Mouse (Mus musculus) liver, embryonic 12.5 days (tissue): ENCODE results near the gene Macrod2. TPM values are rescaled to one million over a fixed set of nuclear protein-coding genes. Genes with fewer than 3 reads are reported as not detected.

Experiments used
- ATAC-seq: fragments of 200-750 bp; cut with Nextera tagmentation; 2 replicates; pipeline ENCODE4 v1.8.0; 2017; ENCODE audit warnings: moderate number of reproducible peaks, mild to moderate bottlenecking, moderate library complexity
- H3K27ac ChIP-seq: fragments of 300-500 bp; sonication (generic); 2 replicates; pipeline ENCODE4 v1.5.1; 2016; ENCODE audit warnings: mild to moderate bottlenecking
- H3K27me3 ChIP-seq: fragments of 300-500 bp; sonication (generic); replicated peaks from 2 replicates; pipeline ENCODE4 v1.6.1; 2016; ENCODE audit warnings: mild to moderate bottlenecking, moderate library complexity
- H3K36me3 ChIP-seq: fragments of 300-500 bp; sonication (generic); 2 replicates; pipeline ENCODE4 v1.6.1; 2016; ENCODE audit warnings: mild to moderate bottlenecking, moderate library complexity
- H3K4me1 ChIP-seq: fragments of 300-500 bp; sonication (generic); 2 replicates; pipeline ENCODE4 v1.6.1; 2016
- H3K4me2 ChIP-seq: fragments of 300-500 bp; sonication (generic); 2 replicates; pipeline ENCODE4 v1.6.1; 2016; ENCODE audit warnings: mild to moderate bottlenecking, moderate library complexity
- H3K4me3 ChIP-seq: fragments of 300-500 bp; sonication (generic); 2 replicates; pipeline ENCODE4 v1.5.1; 2016; ENCODE audit warnings: mild to moderate bottlenecking, moderate library complexity
- H3K9ac ChIP-seq: fragments of 300-500 bp; sonication (generic); 2 replicates; pipeline ENCODE4 v1.6.1; 2016; ENCODE audit warnings: mild to moderate bottlenecking, moderate library complexity
- H3K9me3 ChIP-seq: fragments of 300-500 bp; sonication (generic); replicated peaks from 2 replicates; pipeline ENCODE4 v1.6.1; 2016; ENCODE audit warnings: mild to moderate bottlenecking, moderate library complexity
- WGBS: fragments of 180-500 bp; shearing (Covaris S2); methylation state at CpG from one replicate; pipeline ENCODE4 v1.1.7; 2016; ENCODE audit not compliant: insufficient replicate concordance; 5-methylcytosine and 5-hydroxymethylcytosine counted together
- polyA plus RNA-seq: library from polyadenylated mRNA; unstranded; fragments of >200 nt; fragmentation: Nextera tagmentation; extraction: Ambion mirVana; gene quantifications from 2 replicates; pipeline ENCODE4 v1.2.1, GENCODE M21; 2016

Macrod2 gene
- polyA plus RNA-seq, 1 experiment from 2014 or later, result 11.3 TPM

DNA sequence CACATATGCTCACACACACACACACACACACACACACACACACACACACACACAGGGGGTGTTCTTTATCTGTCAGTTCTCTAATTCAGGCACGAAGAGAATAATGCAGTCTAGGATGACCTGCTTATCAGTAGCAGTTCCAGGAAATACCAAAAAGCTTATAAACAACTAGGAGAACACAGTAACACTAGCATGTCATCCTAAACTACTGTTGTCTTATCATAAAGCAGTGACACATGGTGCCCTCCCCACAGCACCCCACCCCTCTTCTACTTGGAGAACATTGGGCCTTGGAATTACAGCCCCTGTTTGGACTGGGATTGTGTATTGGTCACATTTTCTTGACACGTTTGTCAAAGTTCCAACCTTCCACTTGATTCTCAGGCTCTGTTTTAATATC, 1494.4 kb downstream of the Macrod2 start:
- Histone ChIP-seq H3K4me1 (no peaks in the 10 kb centered on the region), H3K4me3 (no peak overlapping the region), H3K27me3 (no peaks in the 10 kb centered on the region), H3K4me2 (no peak overlapping the region), H3K27ac (no peak overlapping the region), H3K36me3 (no peaks in the 10 kb centered on the region), H3K9ac (no peak overlapping the region), H3K9me3 (no peaks in the 10 kb centered on the region)
- WGBS, result 33% methylated on average over 2 of the region's 2 CpGs
- ATAC-seq, result peak; percentile 46; the same call in 1 of the 2 replicates

DNA sequence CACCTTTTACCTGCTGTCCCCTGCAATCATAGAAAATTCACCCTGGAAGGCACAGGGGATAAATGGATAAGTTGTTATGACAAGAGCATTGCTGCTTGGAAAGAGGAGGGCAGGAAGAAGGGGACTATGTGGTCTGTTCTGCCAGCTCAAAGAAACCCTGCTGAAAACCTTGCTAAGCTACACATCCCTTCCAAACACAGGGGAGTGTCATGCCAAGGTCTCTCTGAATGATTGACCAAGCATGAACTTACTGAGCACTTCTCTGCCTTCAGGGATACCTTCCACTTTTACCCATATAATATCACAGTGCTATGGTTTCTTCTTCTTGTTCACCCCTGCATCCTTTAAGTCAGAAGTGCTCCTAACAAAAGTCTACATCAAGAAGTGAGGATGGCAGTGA, 1502.8 kb downstream of the Macrod2 start:
- Histone ChIP-seq H3K36me3 (no peaks in the 10 kb centered on the region), H3K4me3 (no peak overlapping the region), H3K9ac (no peak overlapping the region), H3K9me3 (no peaks in the 10 kb centered on the region), H3K27ac (no peak overlapping the region), H3K4me1 (no peaks in the 10 kb centered on the region), H3K4me2 (no peak overlapping the region), H3K27me3 (no peaks in the 10 kb centered on the region)
- ATAC-seq, result no peak

DNA sequence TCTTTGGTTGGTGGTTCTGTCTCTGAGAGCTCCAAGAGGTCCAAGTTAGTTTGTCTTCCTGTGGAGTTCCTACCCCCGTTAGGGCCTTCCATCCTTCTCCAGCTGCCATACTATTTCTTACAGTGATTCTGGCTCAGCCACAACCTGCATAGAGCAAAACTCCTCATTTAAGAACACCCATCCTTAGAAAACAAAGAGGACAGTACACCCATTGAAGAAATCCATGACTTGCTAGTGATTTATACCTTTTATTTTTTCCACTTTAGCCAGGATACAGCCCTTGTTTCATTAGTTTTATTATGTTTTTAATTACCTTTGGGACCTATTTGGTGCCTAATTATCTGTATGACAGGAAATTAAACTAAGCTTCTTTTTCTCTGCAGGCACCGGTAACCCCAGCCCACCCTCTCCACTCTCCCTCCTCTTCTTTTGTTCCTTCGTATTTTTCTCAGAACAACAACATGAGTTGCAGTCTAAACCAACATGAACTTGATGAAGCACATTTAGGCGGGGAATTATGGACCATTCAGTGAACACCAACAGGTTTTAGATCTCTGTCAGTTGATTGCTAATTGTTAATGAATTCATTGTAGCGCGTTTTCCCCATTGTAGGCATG, 1516.8 kb downstream of the Macrod2 start:
- Histone ChIP-seq H3K27me3 (no peaks in the 10 kb centered on the region), H3K4me2 (no peak overlapping the region), H3K4me1 (no peaks in the 10 kb centered on the region), H3K9me3 (no peaks in the 10 kb centered on the region; the same call in 1 of the 2 replicates), H3K9ac (no peak overlapping the region), H3K27ac (no peak overlapping the region), H3K4me3 (no peak overlapping the region), H3K36me3 (no peaks in the 10 kb centered on the region)
- 64% methylated on average over 6 of the region's 6 CpGs for WGBS
- ATAC-seq, result no peak

DNA sequence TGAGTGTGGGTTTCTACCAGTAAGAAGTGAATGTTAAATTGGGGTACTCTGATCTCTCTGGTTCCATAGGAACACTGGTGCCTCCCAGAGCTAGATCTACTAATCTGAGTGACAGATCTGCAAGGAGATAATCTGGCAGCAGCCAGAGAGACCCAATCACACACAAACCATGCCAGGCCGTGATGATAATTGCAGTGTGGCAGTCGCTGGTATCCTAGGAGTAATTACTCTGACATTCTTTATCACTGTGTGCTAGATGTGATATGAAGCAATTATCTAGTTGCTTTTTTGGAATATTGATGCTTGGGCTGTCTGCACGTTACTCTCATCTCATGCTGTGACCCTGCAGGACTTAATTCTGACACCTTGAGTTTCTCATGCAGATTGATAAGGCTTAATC, 1518.4 kb downstream of the Macrod2 start:
- H3K4me1 ChIP-seq, result no peaks in the 10 kb centered on the region
- 50% methylated on average over 3 of the region's 3 CpGs for WGBS

DNA sequence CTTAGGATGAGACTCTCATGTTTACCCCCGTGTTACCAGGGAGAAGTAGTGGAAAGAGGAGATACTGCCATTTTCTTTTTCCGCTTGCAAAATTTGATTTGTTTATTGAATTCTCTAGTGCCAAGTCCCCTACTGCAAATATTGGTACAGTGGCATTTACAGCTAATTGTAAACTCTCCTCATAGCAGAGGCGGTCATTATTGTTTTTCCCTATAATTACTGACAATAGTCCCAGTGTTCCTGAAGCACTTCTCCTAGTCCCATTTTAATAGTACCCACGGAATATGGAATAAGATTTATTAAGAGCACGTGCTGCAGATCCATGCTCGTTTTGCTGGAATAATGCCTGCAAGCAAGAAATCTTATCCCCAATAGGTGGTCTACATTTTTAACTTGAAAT, 1518.8 kb downstream of the Macrod2 start:
- Histone ChIP-seq H3K27me3 (no peaks in the 10 kb centered on the region), H3K9me3 (no peaks in the 10 kb centered on the region; the same call in 1 of the 2 replicates), H3K9ac (no peak overlapping the region), H3K4me2 (no peak overlapping the region), H3K36me3 (no peaks in the 10 kb centered on the region), H3K4me1 (no peaks in the 10 kb centered on the region), H3K27ac (no peak overlapping the region), H3K4me3 (no peak overlapping the region)
- WGBS, result 60% methylated on average over 6 of the region's 6 CpGs
- no peak for ATAC-seq

More for the DNA sequence above, 1518.4 kb downstream of the Macrod2 start:
- no peak for ATAC-seq
- H3K4me2 ChIP-seq, result no peak overlapping the region
- H3K9me3 ChIP-seq, result no peaks in the 10 kb centered on the region; the same call in 1 of the 2 replicates
- H3K9ac ChIP-seq, result no peak overlapping the region
- no peaks in the 10 kb centered on the region for H3K27me3 ChIP-seq
- no peaks in the 10 kb centered on the region for H3K36me3 ChIP-seq
- no peak overlapping the region for H3K4me3 ChIP-seq
- H3K27ac ChIP-seq, result no peak overlapping the region

DNA sequence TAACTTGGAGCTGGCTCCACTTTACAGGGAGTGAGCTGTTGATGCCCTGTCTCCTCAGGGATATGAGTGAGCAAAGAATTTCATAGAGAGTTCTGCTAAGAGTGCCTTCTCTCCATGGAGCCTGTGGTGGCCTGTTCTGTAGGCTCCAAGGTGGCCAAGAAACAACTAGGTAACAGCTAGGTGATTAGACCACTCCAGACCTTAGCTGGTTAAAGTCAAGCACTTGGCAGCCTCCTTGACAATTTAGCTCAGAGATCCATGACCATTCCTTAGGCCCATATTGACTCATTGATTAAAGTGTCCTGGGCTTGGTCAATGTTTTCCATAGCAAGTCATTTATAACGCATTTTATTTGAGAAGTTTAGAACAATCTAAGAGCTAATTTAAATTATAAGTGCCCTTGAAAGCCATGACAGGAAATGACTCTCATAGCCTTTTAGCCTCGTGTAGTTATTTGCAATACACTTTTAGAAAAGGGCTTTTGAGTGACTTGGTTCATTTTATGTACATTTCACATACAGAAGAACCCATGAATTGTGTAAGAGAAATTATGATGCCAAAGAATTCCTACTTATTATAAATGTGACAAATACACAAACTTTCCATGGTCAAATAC, 1525.4 kb downstream of the Macrod2 start:
- no peaks in the 10 kb centered on the region for H3K27me3 ChIP-seq
- H3K27ac ChIP-seq, result no peak overlapping the region
- H3K4me1 ChIP-seq, result no peaks in the 10 kb centered on the region
- no peak overlapping the region for H3K9ac ChIP-seq
- ATAC-seq, result no peak
- no peaks in the 10 kb centered on the region for H3K36me3 ChIP-seq
- no peaks in the 10 kb centered on the region for H3K9me3 ChIP-seq
- H3K4me2 ChIP-seq, result no peak overlapping the region
- 54% methylated on average over 2 of the region's 2 CpGs for WGBS
- H3K4me3 ChIP-seq, result no peak overlapping the region

- Histone ChIP-seq H3K36me3 (no peaks in the 10 kb centered on the region), H3K4me3 (no peak overlapping the region), H3K27ac (no peak overlapping the region), H3K9me3 (no peaks in the 10 kb centered on the region), H3K27me3 (no peaks in the 10 kb centered on the region), H3K4me2 (no peak overlapping the region), H3K9ac (no peak overlapping the region), H3K4me1 (no peaks in the 10 kb centered on the region)
- WGBS, result 55% methylated on average over 2 of the region's 2 CpGs
- no peak for ATAC-seq
Measured at GRCm38 (mm10) chr2:141935130-141935529, 1540.0 kb downstream of the Macrod2 start.

- Histone ChIP-seq H3K4me2 (no peak overlapping the region), H3K9ac (no peak overlapping the region), H3K9me3 (no peaks in the 10 kb centered on the region), H3K27me3 (no peaks in the 10 kb centered on the region), H3K4me1 (no peaks in the 10 kb centered on the region), H3K27ac (no peak overlapping the region), H3K4me3 (no peak overlapping the region), H3K36me3 (no peaks in the 10 kb centered on the region)
- no peak for ATAC-seq
- 49% methylated on average over 1 of the region's 1 CpGs for WGBS
Measured at GRCm38 (mm10) chr2:141954795-141955194, 1559.7 kb downstream of the Macrod2 start.

- H3K4me3 ChIP-seq, result no peak overlapping the region
- H3K4me2 ChIP-seq, result no peak overlapping the region
Measured at GRCm38 (mm10) chr2:141955197-141955596, 1560.1 kb downstream of the Macrod2 start.

DNA sequence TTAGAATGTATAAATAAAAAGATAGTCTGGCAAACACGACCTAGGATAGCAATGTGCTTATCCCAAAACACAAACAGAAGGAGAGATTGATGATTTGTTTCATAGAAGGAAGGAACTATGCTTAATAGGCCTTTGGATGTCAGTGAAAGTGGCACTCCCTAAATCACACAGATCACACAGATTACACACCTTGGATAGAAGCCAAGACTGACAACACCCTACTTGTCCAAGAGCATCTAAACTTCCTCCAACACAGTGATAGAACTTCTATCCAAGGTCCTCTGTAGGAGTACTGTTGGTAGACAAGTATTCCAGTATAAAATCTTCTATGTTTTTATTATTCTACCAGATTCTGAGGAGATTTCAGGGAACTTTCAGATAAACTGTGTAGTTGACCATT, 1567.8 kb downstream of the Macrod2 start:
- Histone ChIP-seq H3K4me2 (no peak overlapping the region), H3K4me1 (no peaks in the 10 kb centered on the region), H3K27me3 (no peaks in the 10 kb centered on the region), H3K36me3 (no peaks in the 10 kb centered on the region), H3K4me3 (no peak overlapping the region), H3K9ac (no peak overlapping the region), H3K27ac (no peak overlapping the region), H3K9me3 (no peaks in the 10 kb centered on the region)
- 29% methylated on average over 1 of the region's 1 CpGs for WGBS
- ATAC-seq, result no peak

More at GRCm38 (mm10) chr2:141955197-141955596, 1560.1 kb downstream of the Macrod2 start:
- H3K27me3 ChIP-seq, result no peaks in the 10 kb centered on the region
- no peaks in the 10 kb centered on the region for H3K9me3 ChIP-seq
- H3K36me3 ChIP-seq, result no peaks in the 10 kb centered on the region
- WGBS, result 47% methylated on average over 3 of the region's 3 CpGs
- ATAC-seq, result no peak
- H3K4me1 ChIP-seq, result no peaks in the 10 kb centered on the region
- no peak overlapping the region for H3K9ac ChIP-seq
- no peak overlapping the region for H3K27ac ChIP-seq

DNA sequence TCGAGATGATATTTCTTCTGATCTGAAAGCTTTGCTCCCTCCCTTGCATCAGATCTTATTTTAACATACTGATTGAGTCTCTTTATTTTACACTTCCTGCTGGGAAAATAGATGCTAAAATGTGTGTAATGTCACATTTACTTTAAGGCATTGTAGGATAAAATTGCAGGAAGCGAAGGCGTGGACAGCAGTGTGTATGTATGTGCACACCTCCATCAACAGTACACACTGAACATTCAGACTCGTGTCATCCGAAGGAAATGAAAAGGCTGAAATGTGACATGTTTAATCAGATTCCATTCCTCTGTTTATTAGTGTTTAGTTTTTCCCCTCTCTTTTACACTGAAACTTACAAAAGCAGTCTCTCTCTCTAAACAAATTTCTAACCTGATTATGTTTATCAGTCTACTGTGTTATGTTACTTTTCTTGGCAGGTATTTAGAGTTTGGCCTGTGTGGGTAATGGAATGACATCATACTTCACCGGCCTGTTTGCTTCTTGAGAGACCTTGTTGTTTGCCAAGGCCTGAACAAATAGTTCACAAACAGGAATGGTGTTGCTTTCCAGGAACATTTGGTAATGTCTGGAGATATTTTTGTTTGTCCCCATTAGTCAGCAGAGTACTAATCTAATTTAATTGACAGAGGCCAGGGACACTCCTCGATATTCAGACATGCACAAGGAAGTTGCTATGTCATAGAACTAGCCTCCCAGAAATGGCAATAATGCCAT, 1588.7 kb downstream of the Macrod2 start:
- Histone ChIP-seq H3K9ac (no peak overlapping the region), H3K27ac (no peak overlapping the region), H3K27me3 (no peaks in the 10 kb centered on the region), H3K4me2 (no peak overlapping the region), H3K4me1 (no peaks in the 10 kb centered on the region), H3K4me3 (no peak overlapping the region), H3K9me3 (no peaks in the 10 kb centered on the region), H3K36me3 (no peaks in the 10 kb centered on the region)
- 62% methylated on average over 7 of the region's 7 CpGs for WGBS
- no peak for ATAC-seq

GRCm38 (mm10) chr2:141998901-141999300, 1603.8 kb downstream of the Macrod2 start:
- H3K27me3 ChIP-seq, result no peaks in the 10 kb centered on the region
- H3K9me3 ChIP-seq, result no peaks in the 10 kb centered on the region
- H3K4me3 ChIP-seq, result no peak overlapping the region
- H3K36me3 ChIP-seq, result no peaks in the 10 kb centered on the region
- no peak for ATAC-seq
- H3K4me1 ChIP-seq, result no peaks in the 10 kb centered on the region
- WGBS, result 72% methylated on average over 6 of the region's 6 CpGs
- H3K4me2 ChIP-seq, result no peak overlapping the region
- no peak overlapping the region for H3K9ac ChIP-seq
- H3K27ac ChIP-seq, result no peak overlapping the region
